Mouse (Mus musculus) thymus, adult 2 months (tissue): Measurements from ENCODE around the gene Wwox.

Experiments used
- CTCF ChIP-seq: fragments of 200-500 bp; IDR thresholded peaks from 2 replicates; pipeline ENCODE4 v1.5.1; 2012; ENCODE audit warnings: mild to moderate bottlenecking, control low read depth, low read length, moderate library complexity, borderline replicate concordance; ENCODE audit not compliant: control insufficient read depth, poor library complexity, insufficient read depth; ENCODE audit errors: extremely low read depth
- POLR2A ChIP-seq: fragments of 200-500 bp; IDR thresholded peaks from 2 replicates; pipeline ENCODE4 v1.6.1; 2012; ENCODE audit warnings: mild to moderate bottlenecking, low read length, control low read depth, moderate library complexity; ENCODE audit not compliant: control insufficient read depth, poor library complexity, insufficient read depth; ENCODE audit errors: extremely low read depth

DNA sequence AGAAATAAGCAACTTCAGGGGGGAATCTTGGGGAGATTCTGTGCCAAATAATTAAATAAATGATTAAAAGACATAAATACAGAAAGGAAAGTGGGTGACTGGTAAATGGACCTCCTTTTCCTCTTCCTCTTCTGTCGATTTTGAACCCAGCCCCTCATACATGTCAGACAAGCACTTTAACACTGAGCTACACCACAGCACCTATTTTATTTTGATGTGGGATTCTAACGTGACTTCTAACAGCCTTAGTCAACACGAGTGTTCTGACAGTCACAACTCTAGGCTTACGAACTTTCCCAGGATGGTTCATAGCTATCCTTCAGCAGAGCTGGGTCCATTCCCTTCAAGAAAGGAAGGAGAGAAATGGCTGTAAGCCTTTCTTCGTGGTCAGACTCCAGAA lies 435.7 kb downstream of the Wwox start:
- no peak for TF ChIP-seq CTCF
- no peak for TF ChIP-seq POLR2A
